ENCODE assay signal across 15 mouse cellular contexts in genomic region chr6:108309391-108310182, GRCm38 (mm10).
DNase-seq lines count a peak whose midpoint lies in the region; ATAC-seq and TF ChIP-seq lines count a peak whose summit lies in the region.
"Had no signal": no experiment of that assay in that cellular context is flagged by ENCODE, and none has a peak within 500 bp of the region (broad histone marks: within the 10 kb centered on the region; RNA-seq: fewer than 3 reads in every experiment).

No protein-coding gene starts in this region.

- no peaks in the 10 kb centered on the region for H3K9me3 ChIP-seq in heart, embryonic 15.5 days (replicated peaks)
- no peaks in the 10 kb centered on the region for H3K9me3 ChIP-seq in neural tube, embryonic 14.5 days (ENCODE audit: control insufficient read depth, low read length)
- H3K9me3 ChIP-seq: forebrain, embryonic 10.5 days; hindbrain, embryonic 10.5 days; kidney, embryonic 15.5 days had no signal

- no peak for TF ChIP-seq POLR2A in brain, embryonic 14.5 days (IDR thresholded peaks at IDR 0.05; ENCODE audit: borderline replicate concordance, extremely low read depth, insufficient read depth, insufficient read length, poor library complexity, severe bottlenecking)

- no peak for TF ChIP-seq CTCF in brain, embryonic 14.5 days (IDR thresholded peaks at IDR 0.05; ENCODE audit: borderline replicate concordance, extremely low read depth, insufficient read depth, insufficient read length)

- intact Hi-C loops in heart, postnatal 36 days (cut with DNase I), result loop anchor here (1.0 kb wide), 1 partner anchor 16 kb away; no protein-coding TSS in a partner anchor

- no peak overlapping the region for H3K9ac ChIP-seq in heart, embryonic 15.5 days
- H3K9ac ChIP-seq in neural tube, embryonic 14.5 days (replicated peaks; ENCODE audit: low read depth, low read length), result no peak overlapping the region
- H3K9ac ChIP-seq: kidney, embryonic 15.5 days; lung, embryonic 14.5 days had no signal

- H3K27me3 ChIP-seq in heart, embryonic 15.5 days, result no peaks in the 10 kb centered on the region
- no peaks in the 10 kb centered on the region for H3K27me3 ChIP-seq in neural tube, embryonic 14.5 days (ENCODE audit: control insufficient read depth, insufficient read depth, low read length)
- H3K27me3 ChIP-seq: kidney, embryonic 15.5 days had no signal

- 0 out of 2 replicates have a peak overlapping the region, but pooled peaks have one; percentile 46 for H3K27ac ChIP-seq in heart, embryonic 15.5 days
- H3K27ac ChIP-seq in neural tube, embryonic 14.5 days (ENCODE audit: low read depth, low read length), result no peak overlapping the region
- H3K27ac ChIP-seq: forebrain, embryonic 10.5 days; kidney, embryonic 15.5 days had no signal

- peaks cover 42% of the 10 kb centered on the region for H3K4me1 ChIP-seq in heart, embryonic 15.5 days (replicated peaks)
- 0 out of 2 replicates have a peak, but pooled peaks cover 4% of the 10 kb centered on the region for H3K4me1 ChIP-seq in neural tube, embryonic 14.5 days (ENCODE audit: control insufficient read depth, insufficient read depth, low read length)

- H3K4me3 ChIP-seq in heart, embryonic 15.5 days, result no peak overlapping the region
- H3K4me3 ChIP-seq in neural tube, embryonic 14.5 days (ENCODE audit: low read depth, low read length), result no peak overlapping the region
- H3K4me3 ChIP-seq: forebrain, embryonic 10.5 days; hindbrain, embryonic 10.5 days; kidney, embryonic 15.5 days had no signal

- ATAC-seq in heart, embryonic 15.5 days (replicated peaks; ENCODE audit: insufficient number of reproducible peaks, insufficient read depth, low FRiP score, low read depth), result no peak
- ATAC-seq in neural tube, embryonic 14.5 days (ENCODE audit: low read depth), result 0 out of 2 replicates have a peak, but pooled peaks have one; percentile 14

- H3K36me3 ChIP-seq in heart, embryonic 15.5 days, result no peaks in the 10 kb centered on the region
- no peaks in the 10 kb centered on the region for H3K36me3 ChIP-seq in neural tube, embryonic 14.5 days (ENCODE audit: control insufficient read depth, insufficient read depth, low read length)
- H3K36me3 ChIP-seq: forebrain, embryonic 10.5 days; hindbrain, embryonic 10.5 days; kidney, embryonic 15.5 days had no signal

- no peak for DNase-seq in heart, postnatal 36 days
- no peak for DNase-seq in neural tube, embryonic 10.5 days (ENCODE audit: extremely low spot score, low spot score)
- peak; percentile 46 for DNase-seq in brain, embryonic 14.5 days (ENCODE audit: low read depth)
- peak; percentile 79 for DNase-seq in telencephalon, adult 2 months (ENCODE audit: low read depth, low spot score)
- no peak for DNase-seq in cerebellum, adult 9-10 months
- DNase-seq: adrenal gland, postnatal 25 days; cerebellum, postnatal 14 days; heart, adult 18-20 months; lung, embryonic 14.5 days had no signal

- WGBS in heart, embryonic 15.5 days, result 51% methylated on average over 8 of the region's 8 CpGs
- 52% methylated on average over 8 of the region's 8 CpGs for WGBS in neural tube, embryonic 14.5 days

- no peak overlapping the region for H3K4me2 ChIP-seq in heart, embryonic 15.5 days
- no peak overlapping the region for H3K4me2 ChIP-seq in neural tube, embryonic 14.5 days (ENCODE audit: low read depth, low read length)
- H3K4me2 ChIP-seq: kidney, embryonic 15.5 days; liver, embryonic 11.5 days; lung, embryonic 14.5 days had no signal

Comparison
In these comparisons a context has a peak if more than half of its experiments do, and no peak if none do; other contexts are left out.
1. DNase-seq: peak in brain, embryonic 14.5 days (single experiment) and telencephalon, adult 2 months (single experiment); none in heart, postnatal 36 days (0 of 2), neural tube, embryonic 10.5 days (single experiment) and cerebellum, adult 9-10 months (single experiment).